Mouse (Mus musculus) adrenal gland (tissue): ENCODE measurements around the gene Fbxw11.

Experiments used
- intact Hi-C: fragments of 180-260 bp; cut with DNase I; formaldehyde crosslinking; loops from one replicate; pipeline ENCODE4 v1.15.1; 2025

The Fbxw11 gene

DNA sequence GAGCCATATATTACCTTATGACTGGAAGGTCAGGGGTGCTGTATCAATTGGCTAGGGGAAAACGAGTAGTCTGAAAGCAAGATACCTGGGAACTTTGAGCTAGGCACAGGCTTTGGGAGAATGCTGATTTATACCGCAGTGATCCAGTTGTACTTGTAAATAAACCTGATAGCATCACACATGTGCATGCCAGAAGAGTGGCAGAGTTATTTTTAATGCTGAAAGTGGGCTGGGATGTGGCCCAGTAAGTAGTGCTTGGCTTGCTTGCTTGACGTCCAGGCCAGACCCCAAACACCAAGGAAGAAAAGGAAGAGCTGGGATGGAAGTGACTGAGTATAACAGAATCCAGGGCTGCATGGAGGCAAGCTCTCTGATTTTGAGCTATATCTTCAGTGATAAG lies 59.0 kb downstream of the Fbxw11 start:
- intact Hi-C loops, result no loop called here

DNA sequence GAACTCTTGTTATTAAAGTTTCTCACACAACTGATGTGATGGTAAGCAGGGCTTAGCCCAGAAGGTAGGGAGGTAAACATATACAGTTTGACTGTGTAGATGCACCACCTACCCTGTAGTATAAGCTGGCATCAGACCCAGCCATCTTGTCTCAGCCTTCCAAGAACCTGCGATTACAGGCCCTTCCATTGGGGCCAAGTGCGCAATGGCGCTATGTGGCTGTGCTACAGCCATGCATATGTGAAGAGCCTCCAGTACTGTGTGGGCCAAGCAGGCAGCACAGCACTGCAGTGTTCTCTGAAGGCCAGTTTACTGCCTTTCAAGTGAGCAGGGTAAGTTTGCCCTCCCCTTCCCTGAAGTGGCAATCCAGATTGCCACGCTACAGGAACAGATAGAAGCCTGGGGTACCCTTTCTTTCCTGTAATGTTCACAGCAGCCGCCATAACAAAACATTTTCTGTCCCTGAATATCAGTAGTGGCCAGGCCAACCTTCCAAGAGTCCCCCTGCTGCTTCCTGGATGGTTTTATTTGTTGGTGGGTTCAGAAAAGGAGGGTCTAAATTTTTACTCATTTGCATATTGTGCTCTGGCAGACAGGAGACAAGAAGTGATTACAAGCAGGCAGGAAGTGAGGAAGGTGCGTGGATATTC lies 61.8 kb downstream of the Fbxw11 start:
- intact Hi-C loops, result no loop called here

DNA sequence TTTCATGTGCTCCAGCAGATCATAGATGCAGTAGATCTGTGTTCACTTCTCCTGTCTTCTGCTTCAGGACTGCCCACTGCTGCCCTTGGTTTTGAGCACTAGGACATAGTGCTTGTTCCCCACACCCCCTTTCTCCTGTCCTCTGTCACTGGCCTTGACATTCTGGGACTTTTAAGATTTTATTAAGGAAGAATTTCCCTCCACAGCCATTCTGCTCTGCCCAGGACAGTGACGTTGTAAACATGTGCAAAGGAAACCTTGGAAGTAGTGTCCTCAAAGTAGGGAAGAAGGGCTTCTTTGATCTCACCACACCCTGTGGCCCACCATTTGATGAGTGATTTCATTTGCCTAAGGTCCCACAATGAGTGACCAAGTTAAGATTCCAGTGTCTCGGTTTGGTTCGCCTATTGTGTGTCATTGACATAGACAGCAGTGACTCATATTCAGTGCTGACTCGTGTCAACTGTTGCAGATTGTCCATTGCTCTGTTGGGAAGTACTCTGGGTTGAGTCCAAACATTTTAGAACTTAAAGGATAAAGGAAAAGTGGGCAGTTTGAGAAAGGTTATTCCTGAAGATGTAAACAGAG lies 64.0 kb downstream of the Fbxw11 start:
- intact Hi-C loops, result loop anchor here (5.0 kb wide), 1 partner anchor 64 kb away; the partner anchor contains the start of gene Fbxw11

DNA sequence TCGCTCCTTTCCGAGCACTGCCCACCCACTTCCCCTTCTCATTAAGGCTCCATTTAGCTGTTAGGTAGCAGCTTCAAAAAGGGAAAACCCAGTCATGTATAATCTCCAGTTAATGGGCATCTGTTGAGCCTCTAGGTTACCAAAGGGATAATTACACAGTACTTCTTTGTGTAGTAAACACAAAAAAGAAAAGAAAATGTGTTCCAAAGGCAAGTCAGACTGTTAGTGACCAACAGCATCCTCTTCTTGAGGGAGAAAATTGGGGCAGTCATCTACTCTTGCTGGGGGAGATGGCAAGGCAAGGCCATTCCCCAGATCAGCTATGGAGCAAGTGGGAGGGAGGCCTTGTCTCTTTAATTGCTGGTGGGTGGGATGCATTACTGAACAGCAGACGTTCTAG lies 65.0 kb downstream of the Fbxw11 start:
- intact Hi-C loops, result loop anchor here (5.0 kb wide), 1 partner anchor 65 kb away; the partner anchor contains the start of gene Fbxw11

DNA sequence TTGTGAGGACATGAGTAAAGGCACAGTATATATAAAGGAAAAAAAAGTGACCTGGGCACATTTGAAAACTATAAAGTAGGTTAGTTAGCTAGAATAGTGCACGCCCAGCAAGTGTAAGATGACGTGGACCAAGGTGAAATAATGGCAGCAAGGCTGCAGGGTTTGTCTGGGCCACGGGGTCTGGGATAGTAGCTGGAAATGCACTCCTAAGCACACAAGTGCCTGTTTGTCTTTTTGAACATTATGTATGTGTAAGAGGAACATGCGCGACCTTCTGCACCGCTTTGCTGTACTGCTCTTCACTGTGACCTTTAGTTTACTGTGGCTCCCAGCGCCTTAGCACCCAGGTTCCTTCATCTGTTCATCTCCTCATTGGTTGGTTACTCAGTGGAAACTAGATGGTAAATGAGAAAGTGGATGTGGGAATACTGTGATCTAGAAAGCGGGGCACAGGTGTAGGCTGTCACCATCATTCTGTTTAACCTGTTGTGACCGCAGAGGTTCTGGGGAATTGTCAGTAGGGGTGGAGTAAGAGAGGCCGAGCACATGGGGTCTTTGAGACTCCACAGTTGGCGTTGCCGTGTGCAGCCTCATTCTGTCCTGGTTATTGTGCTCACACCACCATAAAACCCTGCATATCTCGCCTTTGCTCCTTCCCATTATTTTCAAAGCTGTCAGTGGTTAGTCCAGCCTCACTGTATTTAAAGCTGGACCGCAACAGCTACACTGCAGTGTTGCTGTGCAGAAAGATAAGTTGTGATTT lies 66.4 kb downstream of the Fbxw11 start:
- intact Hi-C loops, result loop anchor here (5.0 kb wide), 1 partner anchor 67 kb away; the partner anchor contains the start of gene Fbxw11

DNA sequence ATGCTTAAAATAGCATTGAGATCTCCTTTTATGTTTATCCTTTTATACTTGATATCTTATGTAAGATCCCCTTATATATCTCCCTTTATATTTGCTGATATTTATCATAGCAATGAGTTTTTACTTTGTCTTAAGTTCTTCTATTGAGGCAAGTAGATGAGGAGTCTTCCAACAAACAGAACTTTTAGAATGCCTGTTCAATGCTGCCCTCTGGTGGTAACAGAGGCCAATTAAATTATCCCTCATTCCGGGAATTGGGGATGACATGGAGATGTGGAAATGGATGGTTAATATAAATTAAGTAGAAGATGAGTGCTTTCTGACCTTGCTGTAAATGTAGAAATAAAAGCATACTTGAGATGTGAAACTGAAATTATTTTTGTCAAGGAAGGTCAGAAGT lies 67.0 kb downstream of the Fbxw11 start:
- intact Hi-C loops, result loop anchor here (5.0 kb wide), 1 partner anchor 67 kb away; the partner anchor contains the start of gene Fbxw11

DNA sequence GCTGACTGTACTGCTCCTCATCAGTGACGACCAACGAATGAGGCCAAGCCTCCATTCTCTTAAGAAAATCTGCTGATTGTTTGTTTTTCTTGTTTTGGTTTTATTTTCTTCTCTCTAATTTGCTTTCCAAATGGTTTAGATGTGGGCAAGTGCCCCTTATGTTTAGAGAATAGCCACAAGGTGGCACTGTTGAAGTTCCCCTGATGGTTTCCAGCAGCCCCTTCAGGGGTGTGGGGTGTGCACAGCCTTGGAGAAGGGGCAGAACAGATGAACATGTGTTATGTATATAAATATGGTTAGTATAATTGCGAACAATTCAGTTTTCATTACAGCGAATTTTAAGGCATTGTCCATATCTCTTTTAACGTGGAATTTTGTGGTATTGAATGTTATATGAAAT lies 71.7 kb downstream of the Fbxw11 start:
- intact Hi-C loops, result loop anchor here (5.0 to 10.0 kb wide), 2 partner anchors 181 to 243 kb away; no protein-coding TSS in a partner anchor

DNA sequence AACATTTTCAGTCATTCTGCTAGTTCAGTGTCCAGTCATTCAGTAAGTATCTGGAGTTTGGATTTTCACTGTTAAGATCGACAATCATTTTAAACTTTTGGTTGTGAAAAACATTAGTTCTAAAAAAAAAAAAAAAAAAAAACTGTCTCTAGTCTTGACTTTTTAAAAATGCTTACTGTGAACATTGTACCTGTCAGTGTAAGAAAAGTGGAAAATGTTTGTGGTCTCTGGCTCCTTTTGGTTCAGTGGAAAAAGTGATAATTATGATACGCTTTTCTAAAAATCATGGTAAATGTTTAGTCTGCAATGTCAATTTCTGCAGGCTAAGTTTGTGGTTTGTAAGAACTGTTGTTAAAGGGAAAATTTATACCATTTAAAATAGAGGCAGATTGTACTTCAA lies 72.4 kb downstream of the Fbxw11 start:
- intact Hi-C loops, result loop anchor here (5.0 to 10.0 kb wide), 3 partner anchors 180 to 432 kb away; partner anchors contain the start of gene Fgf18

DNA sequence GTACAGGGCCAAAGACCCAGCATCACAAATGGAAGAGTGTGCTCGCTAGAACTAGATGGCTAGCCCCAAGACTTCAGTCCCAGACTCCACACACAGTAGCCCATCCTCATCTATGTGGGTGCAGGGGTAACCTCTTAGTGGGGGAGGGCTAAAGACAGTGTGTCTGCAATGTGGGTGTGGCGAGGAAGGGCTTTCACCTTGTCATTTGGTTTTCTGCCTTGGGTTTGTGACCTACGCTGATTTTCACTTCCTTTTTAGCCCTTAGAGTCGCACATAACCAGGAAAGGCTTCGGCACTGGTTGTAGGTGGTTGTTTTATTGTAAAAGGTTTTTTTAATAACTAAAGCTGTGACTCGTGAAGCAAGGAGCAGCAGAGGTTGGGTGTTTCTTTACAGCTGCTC lies 73.0 kb downstream of the Fbxw11 start:
- intact Hi-C loops, result loop anchor here (5.0 to 10.0 kb wide), 2 partner anchors 179 to 432 kb away; partner anchors contain the start of gene Fgf18

DNA sequence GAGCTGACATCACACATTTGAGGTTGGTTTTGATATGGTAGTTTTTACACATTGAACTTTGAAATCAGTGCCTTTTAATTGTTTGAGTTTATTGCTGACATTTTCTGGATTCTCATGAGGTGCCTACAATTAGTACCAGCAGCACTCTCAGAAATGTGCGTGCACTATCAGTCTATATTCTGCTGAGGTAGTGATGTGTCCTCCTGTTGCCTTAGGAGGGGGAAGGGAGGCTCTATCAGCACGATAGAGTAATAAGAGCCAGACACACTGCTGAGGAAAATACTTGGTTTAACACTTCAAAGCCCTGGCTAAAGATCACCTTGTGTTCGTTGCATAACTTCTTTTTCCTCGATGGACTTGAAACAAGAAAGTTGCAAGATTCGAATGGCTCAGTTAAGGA lies 73.4 kb downstream of the Fbxw11 start:
- intact Hi-C loops, result loop anchor here (5.0 to 10.0 kb wide), 2 partner anchors 179 to 431 kb away; partner anchors contain the start of gene Fgf18

DNA sequence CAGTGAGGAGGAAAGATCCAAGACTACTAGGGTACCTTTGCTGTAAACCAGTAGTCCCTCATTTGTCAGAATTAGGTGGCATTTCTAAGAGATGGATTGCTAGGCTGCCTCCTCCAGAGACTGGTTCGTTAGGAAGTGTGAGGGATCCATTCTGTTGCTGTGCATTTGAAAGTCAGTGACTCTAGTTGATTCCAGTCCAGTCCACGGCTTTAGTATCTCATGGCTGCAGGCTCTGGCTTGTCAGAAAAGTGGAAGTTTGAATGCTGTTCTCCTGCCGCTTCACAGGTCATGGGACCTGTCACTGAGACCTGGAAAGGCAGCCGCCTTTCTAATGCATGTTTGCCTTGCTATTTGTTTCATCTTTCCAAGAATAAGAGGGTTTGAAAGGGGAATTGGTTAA lies 74.4 kb downstream of the Fbxw11 start:
- intact Hi-C loops, result loop anchor here (5.0 to 10.0 kb wide), 2 partner anchors 178 to 430 kb away; partner anchors contain the start of gene Fgf18

DNA sequence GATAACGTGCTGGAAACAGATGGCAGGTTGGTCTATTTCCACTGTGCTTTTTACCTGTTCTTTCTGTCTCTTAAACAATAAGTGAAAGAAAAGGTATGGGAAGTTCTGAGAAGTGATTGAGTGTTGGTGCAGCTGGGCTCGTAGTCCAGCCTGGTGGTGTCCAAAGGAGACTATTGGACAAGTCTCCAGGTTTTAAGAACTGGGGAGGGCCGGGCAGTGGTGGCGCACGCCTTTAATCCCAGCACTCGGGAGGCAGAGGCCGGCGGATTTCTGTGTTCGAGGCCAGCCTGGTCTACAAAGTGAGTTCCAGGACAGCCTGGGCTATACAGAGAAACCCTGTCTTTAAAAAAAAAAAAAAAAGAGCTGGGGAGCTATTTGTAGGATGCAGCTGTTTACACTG lies 75.2 kb downstream of the Fbxw11 start:
- intact Hi-C loops, result loop anchor here (5.0 to 10.0 kb wide), 2 partner anchors 177 to 430 kb away; partner anchors contain the start of gene Fgf18

DNA sequence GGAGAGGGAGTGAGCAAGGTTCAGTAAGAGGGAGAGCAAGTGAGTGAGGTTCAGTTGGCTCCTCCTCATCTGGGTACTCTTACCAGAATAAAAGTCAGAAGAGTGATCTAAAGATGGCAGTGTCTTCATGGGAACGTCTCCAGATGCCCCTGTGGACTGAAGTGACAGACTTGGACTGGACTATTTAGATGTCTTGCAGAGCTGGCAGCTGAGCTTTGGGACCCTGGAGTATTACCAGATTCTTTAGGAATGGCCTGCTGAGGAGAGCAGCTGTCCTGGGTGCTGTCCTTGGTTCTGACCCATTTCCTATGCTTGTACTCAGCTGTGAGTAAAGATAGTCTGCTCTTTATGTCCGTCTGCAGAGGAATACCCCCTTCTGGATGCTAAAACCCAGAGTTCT lies 75.8 kb downstream of the Fbxw11 start:
- intact Hi-C loops, result loop anchor here (5.0 to 10.0 kb wide), 2 partner anchors 176 to 429 kb away; partner anchors contain the start of gene Fgf18

DNA sequence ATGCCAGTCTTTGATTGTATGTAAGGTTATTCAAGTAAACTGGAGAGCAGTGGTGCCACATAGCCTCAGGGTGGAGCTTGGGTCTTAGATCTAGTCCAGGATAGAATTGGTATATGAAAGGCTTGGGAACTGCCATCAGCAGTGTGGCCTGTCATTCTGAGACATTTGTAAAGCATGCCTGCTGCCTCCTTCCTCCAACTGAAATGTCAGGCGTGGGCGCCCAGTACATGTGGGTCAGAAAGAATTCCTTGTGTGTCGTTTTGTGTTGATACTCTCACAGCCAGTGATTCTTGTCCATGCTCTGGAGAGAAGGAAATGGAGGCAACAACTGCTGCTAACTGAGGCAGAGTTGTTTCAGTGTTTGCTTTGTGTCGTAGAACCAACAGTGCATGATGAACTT lies 76.5 kb downstream of the Fbxw11 start:
- intact Hi-C loops, result loop anchor here (5.0 to 10.0 kb wide), 2 partner anchors 176 to 428 kb away; partner anchors contain the start of gene Fgf18

DNA sequence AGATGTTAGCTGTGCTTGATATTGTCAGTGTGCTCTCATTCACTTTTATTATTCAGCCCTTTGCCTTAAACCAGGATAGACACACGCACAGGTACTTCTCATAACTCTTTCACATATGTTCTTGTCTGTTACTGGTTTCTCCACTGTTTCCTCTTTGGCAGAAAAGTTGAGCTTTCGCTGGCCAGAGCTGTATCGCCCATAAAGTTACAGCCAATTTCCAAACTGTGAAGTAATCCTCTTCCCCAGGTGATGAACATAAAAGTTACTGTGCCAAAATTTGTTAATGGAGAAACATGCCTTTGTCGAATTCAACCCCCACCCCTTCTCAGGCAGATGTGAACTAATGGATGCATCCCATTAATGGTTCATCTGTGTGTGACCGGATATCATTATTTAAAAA lies 80.1 kb downstream of the Fbxw11 start:
- intact Hi-C loops, result no loop called here

DNA sequence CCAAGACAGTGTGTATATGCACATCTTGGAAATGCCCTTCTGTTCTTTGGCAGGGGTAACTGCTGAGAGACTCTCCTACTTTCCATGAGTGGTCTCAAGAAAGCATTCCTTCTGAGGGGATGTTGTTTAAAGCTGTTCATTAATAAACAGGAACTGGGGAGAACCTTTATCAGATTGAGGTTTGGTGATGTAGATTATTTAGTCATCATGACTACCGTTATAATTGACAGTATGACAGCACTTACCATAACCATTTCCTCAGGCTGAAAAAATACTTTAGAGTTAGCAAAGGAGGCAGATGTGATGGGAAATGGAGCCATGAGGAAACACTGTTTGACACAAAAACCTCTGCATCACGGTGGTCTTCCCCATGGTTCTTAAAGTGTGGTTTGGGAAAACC lies 80.8 kb downstream of the Fbxw11 start:
- intact Hi-C loops, result no loop called here

DNA sequence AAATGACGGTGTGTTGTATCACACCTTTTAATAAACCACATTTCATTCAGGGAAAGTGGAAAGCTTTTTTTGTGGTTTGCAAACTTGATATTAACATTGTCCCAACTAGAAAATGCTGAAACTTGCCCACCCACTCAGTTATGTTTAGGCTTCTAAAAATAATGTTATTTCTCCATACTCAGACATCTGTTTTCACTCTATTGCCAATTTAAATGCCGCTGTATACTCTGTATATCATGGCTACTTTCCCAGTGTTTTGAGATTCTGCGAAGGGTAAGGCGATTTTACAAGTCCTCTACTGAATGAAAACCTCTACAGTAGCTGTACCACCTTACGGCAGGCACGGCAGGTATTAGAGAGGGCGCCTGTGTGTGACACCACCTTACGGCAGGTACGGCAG lies 82.6 kb downstream of the Fbxw11 start:
- intact Hi-C loops, result no loop called here

DNA sequence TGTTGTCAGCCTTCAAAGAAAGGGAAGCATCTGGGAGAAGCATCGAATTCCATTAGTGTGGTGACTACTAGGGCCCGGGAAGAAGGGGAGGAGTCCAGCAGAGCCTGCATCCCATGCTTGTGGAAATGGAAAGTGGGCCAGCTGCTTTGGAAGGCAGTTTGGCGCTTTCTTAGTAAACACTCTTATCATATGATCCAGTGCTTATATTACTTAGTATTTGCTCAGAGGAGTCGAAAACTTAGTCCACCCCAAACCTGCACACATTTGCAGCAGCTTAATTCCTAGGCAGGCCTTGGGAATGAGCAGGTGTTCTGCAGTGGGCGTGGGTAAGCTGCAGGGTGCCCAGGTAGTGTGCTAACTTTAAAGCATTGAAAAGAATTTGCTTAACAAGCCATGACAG lies 89.9 kb downstream of the Fbxw11 start:
- intact Hi-C loops, result no loop called here

DNA sequence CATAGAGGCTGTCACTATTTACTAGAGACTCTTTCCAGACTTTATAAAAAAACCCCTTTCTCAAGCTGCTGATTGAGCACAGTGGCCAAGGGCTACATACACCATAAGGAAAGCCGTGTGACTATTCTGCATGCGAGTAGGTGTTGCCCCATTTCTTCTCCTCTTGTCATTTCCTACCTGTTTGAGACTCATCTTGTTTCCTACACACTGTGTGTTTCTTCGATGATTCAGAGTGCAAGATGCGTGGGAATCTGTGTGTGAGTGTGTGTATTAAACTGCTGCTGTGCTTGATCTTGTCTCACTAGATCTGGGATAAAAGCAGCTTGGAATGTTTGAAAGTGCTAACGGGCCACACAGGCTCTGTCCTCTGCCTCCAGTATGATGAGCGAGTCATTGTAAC lies 90.7 kb downstream of the Fbxw11 start:
- intact Hi-C loops, result no loop called here

DNA sequence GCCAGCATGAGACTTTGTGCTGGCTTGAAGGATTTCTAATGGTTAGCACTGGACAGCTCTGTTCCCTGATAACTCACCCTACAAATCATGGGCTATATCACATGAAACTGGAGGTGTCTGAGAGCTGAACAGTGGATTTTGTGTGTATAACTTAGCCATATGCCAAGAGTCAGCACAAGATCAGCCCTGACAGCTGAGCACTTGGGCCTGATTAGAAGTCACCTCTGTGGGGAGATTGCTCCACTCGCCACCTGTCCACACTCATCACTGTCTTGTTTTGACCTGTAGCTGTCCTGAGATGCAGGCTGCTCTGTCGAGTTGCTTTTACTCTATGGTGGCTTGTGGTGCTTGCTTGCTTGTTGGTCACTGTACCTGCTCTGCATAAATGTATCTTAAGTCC lies 93.8 kb downstream of the Fbxw11 start:
- intact Hi-C loops, result no loop called here

DNA sequence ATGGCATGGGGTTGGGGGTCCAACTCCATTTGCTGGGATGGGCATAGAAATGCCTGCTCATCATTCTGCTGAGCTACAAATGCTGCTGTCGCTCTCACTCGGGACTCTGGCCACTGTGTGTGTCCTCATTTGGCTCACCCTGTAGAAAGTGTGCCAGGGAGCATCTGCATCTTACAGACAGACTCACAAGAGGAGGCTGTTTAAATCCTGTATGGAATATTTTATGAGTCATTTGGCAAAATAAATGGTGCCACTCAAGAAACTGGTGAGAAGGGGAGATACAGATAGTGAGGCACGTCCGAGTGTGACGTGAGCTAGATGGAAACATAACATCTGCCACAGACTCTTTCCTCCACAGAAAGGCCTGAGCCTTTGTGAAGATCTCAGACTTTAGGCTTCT lies 95.2 kb downstream of the Fbxw11 start:
- intact Hi-C loops, result no loop called here

DNA sequence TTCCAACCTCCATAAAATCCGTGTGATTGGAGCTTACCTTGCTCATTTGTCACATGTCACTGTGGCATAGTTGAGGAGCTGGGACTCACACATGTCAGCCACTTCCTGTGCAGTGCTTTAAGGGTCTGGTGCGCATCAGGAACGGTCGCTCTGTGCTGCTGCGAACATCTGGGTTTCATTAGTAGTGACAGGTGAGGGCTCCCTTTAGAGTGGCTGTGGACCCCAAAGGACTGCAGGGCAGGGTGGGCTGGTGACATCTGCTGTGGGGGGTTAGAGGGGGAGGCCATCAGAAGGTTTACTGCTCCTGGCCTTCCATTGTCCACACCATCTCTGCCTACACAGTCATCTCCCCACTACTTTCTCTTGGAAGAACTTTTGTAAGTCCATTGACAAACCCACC lies 101.4 kb downstream of the Fbxw11 start:
- intact Hi-C loops, result no loop called here
